Mouse (Mus musculus) spleen, adult 12 weeks (tissue): ENCODE data around the gene Gm28051.

Source experiments
- DNase-seq: peaks from one replicate; pipeline ENCODE4 v3.0.0; 2022; ENCODE audit warnings: low spot score

Gene Gm28051

GRCm38 (mm10) chr12:102684720-102685386, 72.7 kb downstream of the Gm28051 start:
- no peak for DNase-seq

GRCm38 (mm10) chr12:102683979-102684378, 73.6 kb downstream of the Gm28051 start:
- no peak for DNase-seq

DNA sequence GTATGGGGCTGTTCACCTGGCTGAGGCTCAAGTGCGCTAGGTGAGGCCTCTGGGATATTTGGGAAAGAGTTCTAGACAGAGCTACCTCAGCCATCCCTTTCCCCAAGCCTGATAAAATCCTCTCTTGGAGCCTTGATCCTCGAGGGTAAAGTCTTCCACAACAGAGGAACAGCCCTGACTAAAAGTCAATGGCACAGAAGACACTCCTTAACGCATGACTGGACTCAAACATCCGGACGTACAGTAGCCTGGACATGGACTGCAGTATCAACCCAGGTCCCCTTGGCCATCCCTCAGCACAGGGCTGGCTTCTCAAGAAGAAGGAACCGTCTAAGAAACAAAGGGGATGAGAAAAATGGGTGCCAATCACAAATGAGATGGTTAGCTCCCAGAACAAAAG, 74.1 kb downstream of the Gm28051 start:
- no peak for DNase-seq

DNA sequence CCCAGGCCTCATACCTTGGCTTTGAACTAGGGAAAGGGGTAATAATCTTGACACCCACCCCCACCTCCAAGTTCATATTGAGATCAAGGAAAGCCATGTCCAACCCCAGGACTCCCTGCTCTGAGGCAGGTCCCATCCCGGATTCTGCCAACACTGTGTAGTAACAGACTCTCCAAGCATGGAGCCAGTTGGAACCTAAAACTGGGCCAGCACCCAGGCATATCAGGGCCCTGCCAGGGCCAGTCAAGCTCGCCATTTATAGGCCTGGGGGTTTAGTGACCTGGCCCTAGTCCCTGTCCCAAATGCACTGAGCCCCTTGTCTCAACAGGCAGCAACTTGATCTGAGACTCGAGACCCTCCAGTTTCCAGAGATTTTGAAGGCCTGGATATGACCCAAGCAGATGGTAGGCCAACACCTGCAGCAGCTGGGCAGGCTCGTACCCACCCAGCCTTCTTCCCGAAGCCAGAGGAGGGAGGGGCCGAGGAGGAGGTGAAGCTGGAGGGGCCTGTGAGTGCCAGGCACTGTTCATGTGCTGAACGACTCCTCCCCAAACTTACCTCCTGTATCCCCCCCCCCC, 74.8 kb downstream of the Gm28051 start:
- DNase-seq: no peak

GRCm38 (mm10) chr12:102682085-102682484, 75.5 kb downstream of the Gm28051 start:
- DNase-seq: no peak

DNA sequence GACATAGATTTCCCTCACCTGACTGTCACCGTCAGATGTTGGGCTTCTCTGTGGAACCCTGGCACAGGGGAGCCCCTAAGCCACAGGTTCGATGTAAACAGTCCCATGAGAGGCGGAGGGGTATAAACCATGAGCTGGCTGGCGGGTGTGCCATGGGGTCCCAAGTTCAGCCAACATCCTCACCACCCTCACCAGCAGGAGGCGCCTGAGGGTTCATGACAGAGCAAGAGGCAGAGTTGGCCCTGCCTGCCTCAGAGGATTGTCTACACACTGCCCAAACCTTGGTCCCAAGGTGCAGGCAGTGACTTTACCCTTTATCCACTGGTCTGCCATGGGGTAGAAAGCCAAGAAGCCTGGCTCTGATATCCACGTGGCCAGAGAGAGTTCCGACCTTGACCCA, 76.0 kb downstream of the Gm28051 start:
- DNase-seq: no peak

GRCm38 (mm10) chr12:102678820-102679219, 78.7 kb downstream of the Gm28051 start:
- DNase-seq: no peak

GRCm38 (mm10) chr12:102677089-102677488, 80.5 kb downstream of the Gm28051 start:
- DNase-seq: no peak

DNA sequence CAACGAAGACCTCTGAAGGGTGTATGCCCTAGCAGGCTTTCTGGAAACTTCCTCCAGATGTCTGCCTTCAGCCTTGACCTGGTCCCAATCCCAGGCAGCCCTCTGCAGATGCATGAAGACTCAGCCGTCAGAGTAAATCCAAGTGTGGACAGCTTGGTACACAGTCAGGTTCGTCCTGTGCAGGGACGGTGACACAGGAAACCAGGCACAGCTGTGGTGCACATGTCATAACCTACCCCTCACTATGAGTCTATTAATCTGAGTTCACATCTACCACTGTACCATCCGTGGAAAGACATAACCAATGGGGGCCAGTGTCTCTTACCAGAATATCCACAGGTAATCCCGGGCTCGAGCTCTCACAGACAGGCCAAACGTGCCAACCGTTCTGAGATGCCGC, 83.0 kb downstream of the Gm28051 start:
- no peak for DNase-seq

- no peak for DNase-seq
Measured at GRCm38 (mm10) chr12:102674123-102674522, 83.4 kb downstream of the Gm28051 start.

- DNase-seq: no peak
Measured at GRCm38 (mm10) chr12:102672857-102673839, 84.4 kb downstream of the Gm28051 start.

- no peak for DNase-seq
Measured at GRCm38 (mm10) chr12:102672176-102672575, 85.4 kb downstream of the Gm28051 start.

GRCm38 (mm10) chr12:102670848-102671247, 86.7 kb downstream of the Gm28051 start:
- DNase-seq: no peak
